Mouse (Mus musculus) urinary bladder, postnatal 14 days (tissue): ENCODE data around the gene Dram2.
"Not testable (repeated sequence)": the region's sequence is repeated elsewhere in the genome, so short reads cannot be mapped to it uniquely, and the experiment has no call there.

Experiments
- DNase-seq: peaks from one replicate; pipeline ENCODE4 v3.0.0; 2021; ENCODE audit warnings: low spot score

Dram2 gene

DNA sequence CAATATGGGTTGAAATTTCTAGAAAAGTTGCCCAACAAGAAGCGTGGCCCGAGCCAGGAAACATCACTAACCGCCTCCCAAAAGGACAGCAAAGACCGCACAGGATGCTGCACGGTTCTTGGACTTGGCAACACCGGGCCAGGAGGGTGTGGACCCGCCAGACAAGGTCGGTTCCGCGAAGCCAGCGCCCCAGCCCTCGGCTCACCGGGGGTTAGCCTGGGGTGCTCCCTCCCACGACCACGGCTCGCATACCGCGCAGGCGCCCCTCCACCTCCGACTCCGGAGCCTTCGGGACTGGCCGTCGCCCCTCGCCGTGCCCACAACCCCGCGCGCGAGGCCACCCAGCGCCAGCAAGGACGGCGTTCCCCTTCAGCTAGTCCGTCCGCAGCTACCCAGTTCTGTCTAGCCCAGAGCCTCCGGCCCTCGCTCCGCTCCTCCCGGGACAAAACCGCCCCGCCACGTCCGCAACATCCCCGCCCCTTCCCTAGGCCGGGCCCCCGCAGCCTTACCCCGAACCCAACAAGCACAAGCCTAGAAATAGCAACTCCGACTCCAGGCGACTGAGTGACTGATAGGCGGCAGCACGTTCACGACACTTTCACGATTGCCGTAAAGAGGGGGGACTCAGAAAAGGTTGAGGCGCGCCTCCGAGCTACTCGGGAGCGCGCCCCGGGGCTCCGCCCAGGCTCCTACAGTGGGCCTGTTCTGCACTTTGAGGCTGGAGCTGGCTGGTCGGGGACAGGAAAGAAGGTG is at the start of gene Dram2, which contains the start of gene Cept1:
TSS of gene Dram2 (plus strand) at position 628 of the 753 bp plus-strand sequence.
TSS of gene Cept1 (minus strand) at position 632 of the 753 bp plus-strand sequence.
- peak; percentile 94 for DNase-seq

DNA sequence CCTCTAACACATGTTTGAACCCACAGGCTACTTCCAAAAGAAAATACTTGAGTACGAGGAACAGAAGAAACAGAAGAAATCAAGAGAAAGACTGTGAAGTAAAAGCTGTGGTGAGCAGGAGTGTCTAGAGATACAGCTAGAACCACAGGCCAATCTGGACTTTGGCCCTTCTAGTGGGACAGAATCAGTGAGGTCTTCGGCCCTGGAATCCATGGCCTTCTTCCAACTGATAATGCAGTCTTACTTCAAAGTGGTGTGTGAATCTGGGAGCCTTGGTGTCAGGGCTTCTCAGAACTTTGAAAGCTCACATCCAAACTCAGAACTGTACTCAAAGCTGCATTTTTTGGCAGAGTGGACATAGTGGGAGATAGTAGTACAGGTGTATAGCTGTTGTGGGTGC is 47.1 kb upstream of the Dram2 start:
- DNase-seq, result no peak

DNA sequence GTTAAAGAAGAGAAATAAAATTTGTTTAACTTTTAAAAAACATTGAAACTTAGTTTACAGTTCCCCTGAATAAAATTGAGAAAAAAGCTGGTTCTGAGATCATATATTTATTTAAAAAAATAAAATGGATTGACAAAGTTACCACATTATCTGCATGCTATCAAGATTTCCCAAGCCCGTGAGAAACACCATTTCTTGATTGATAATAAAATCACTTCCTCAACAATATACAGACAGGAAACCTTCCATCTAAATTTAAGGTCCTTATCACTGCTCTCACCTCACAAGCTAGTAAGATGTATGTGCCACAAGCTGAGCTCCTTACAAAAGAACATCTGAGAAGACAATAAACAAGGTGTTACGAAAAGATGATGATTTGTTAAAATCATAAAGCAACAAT is 44.7 kb upstream of the Dram2 start:
- no peak for DNase-seq

DNA sequence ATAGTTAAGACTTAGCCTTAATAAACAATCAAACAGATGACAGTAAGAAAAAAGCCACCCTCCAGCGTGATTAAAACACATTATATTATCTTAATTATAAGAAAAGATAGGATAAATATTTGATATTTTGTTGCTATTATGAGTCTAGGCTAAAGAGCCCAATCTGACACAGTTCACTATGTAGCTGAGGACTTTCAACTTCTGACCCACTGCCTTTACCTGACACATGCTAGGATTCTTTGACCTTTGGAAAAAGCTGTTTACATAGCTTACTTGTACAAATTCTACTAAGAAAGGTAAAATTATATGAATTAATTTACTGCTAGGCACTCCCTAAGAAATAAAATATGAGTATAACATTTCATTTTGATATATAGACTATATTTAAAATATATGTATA is 36.9 kb upstream of the Dram2 start:
- no peak for DNase-seq

DNA sequence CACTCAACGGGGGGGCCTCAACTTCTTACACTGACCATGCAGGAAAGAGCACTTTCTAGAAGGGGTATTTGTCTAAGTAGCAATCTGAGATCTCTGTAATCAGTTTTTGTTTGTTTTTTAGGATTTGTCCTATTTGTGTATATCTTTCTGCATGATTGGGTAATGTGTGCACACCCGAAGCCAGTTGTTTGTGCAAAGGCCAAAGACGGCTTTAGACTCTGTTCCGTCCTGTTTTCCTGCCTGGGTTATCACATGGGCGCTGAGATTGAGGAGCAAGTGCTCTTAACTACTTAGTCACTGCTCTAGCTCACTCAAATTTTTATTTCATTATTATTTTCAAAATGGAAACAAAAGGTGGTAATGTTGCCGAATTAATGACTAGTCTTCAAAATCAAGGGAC is 32.6 kb upstream of the Dram2 start:
- DNase-seq, result peak; percentile 42

DNA sequence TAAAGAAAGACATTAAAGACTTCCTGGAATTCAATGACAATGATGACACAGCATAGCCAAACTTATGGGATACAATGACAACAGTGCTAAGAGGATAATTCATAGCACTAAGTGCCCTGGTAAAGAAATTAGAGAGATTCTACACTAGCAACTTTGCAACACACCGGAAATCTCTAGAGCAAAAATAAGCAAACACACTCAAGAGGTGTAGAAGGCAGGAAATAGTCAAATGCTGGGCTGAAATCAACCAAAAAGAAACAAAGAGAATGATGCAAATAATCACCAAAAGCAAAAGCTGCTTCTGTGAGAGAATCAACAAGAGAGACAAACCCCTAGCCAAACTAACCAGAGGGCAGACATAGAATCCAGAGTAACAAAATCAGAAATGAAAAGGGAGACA is 24.9 kb upstream of the Dram2 start:
- DNase-seq, result no peak

DNA sequence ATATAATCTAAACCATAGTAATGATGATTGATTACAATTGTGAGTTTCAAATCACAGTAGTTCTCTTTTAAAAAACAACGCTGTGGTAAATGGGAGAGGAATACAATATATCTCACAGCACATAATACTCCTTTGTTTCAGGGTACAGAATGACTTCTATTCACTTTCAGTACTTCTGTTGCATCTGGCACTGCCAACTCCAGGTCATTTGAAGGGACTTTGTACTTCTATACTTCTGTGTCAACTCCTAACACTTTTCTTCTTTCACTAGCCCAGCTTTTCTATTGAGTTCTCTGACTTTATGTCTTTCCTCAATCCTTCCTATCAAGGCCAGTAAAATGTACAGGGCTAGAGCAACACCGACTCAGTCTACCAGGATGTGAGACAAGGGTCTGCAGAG is 21.2 kb upstream of the Dram2 start:
- no peak for DNase-seq

DNA sequence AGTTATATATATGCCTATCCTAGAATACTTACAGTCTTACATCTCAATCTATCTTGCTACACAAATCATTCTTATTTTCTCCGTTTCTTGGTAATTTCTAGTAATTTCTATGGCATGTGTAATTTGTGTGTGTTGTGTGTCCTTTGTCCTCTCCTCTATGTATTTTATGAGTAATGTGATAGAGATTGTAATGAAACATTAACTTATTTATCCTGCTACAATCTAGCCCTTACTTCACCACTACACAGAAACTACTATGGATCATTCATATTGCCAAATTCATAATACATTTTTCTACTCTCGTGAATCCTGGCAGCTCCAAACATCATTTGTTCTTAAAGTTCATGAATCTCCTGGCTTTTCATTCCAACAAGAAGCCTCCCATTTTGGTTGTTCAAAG is 19.6 kb upstream of the Dram2 start:
- DNase-seq, result no peak

DNA sequence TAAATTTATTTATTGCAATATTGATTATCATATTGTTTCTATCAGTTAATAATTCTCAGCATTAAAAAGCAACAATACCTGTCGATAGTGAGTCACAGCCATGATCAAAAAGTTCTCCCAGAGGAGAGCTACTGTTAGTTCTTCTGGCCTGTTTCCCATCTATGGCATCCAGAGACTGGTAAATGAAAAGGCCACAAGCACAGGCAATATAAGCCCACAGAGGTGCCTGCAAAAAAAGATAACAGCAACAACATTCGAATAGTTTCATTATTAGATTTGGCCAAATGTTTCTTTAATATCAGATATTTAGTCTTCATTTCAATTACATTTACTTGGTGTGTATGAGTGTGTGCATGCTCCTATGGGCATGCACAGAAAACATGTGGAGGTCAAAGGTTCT is 14.3 kb upstream of the Dram2 start:
- DNase-seq, result no peak

DNA sequence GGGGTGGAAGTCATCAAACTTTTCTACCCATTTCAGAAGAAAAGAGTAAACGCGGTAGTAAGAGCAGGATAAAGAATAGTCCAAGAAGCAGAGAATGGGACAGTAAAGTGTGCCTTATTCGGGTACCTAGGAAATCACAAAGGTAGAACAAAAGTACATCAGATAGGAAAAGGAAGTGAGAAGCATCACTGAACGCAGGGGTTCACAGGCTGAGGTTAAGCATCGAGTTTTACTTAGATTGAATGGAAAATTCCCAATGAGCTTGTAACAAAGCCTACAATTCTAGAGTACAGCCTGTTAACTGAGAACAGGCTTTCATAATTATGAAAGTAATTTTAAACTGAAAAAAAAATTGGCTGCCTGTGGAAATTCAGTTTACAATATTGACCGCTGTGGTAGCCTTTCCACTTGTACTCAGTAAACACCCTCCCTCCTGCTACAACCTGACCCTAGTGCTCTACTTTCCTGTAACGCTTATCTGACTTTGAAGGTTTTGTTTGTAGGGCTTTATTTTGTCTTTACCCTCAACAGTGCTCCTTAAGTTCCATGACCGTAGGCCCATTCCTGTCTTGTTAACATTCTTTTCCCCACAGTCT is 2.8 kb upstream of the Dram2 start:
- no peak for DNase-seq

DNA sequence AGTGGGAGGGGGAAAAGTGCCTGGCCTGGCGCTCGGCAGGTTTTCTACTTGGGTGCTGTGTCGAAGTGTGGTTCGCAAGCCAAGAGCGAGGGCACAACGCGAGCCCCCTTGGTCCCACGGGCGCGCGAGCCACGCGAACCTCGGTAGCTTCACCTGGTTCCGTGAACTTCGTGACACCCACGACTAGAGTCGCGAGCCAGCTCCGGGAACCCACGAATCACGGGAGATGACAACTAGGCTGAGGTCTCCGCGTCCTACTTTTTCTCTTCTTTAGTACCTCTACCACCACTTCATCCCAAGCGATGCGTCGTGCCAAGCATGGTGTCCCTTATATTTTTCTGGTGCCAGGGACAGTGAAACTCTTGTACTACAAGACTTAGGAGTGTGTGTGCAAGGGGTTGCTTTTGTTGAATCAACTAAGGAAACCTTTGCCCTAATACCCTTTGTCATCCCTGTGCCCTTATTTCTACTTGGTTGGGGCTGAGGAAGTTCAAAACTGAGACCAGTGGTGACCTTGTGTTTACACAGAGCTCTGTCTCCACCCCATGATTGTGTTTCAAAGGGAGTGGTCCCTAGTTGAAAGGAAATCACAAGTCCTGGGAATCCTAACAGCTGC is 434 bp downstream of the Dram2 start:
- DNase-seq, result peak; percentile 22

DNA sequence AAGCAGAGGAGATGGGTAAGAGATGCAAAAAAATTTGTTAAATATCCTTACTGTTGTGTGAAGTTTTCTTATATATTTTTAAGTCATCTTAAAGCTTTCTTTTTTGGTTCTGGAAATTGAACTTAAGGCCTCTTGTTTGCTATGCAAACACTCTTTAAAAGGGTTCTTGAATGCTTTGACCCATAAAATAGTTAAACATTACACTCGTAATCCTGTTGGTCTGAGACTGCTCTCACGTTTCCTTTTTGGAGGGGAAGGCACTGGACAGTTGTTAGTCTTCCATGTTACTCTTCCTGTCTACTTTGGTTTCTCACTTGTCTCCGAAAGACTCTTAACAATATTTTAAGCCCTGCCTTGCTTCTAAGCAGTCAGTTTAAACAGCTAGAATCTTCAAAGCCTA is 1.4 kb downstream of the Dram2 start:
- DNase-seq, result no peak

DNA sequence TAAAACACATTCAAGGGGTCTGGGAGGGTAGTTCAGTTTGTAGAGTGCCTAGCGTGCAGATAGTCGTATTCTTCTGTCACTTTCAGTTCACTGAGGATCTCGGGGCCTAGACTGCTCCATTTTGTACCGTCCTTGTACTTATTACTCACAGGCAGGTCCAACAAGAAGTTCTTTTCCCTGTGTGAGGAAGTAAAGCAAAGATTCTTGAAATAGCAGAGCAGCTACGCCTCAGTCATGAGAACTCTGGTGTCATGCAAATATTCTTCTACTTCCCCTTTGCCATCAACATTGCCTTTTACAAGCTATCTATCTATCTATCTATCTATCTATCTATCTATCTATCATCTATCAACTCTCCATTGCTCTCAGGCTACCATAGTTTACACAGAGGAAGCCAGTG is 5.8 kb downstream of the Dram2 start:
- DNase-seq, result no peak

DNA sequence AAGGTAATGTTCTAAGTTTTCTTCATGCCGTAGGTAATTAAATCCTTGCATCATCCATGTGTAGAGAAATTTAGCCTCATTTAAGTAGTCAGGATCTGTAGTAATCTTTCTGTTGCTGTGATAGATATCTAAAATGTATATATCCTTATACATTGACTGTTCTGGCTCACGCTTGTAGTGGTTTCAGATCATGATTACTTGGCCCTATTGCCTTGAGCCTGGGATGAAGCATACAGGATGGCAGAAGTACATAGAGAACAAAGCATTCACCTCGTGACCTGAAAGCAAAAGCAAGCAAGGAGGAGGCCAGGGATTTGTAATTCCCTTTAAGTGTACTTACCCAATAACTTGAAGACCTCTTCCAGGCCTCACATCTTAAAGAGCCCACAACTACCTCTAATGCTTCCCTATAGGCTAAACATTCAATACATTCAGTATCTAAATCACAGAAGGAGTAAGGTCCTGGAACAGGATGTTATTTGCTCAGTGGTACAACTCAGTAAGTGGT is 8.2 kb downstream of the Dram2 start:
- DNase-seq, result no peak

DNA sequence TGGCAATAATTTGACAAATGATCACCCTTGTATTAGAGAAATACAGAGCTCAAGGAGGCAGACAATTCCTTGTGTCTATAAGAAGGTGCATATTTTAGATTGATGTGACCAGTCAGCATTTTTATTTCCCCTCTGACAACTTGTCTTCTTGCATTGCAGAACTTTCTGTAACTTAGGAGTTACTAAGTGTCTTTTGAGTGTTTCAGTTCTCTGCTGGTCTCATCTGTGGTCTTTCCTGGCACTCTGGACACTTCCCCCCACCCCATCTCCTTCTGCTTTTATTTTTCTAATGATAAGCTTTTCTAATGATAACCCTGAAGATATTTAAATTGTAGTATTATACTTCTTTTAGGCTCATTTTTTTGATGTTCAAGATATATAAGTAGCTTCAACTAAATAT is 10.7 kb downstream of the Dram2 start:
- DNase-seq, result no peak

DNA sequence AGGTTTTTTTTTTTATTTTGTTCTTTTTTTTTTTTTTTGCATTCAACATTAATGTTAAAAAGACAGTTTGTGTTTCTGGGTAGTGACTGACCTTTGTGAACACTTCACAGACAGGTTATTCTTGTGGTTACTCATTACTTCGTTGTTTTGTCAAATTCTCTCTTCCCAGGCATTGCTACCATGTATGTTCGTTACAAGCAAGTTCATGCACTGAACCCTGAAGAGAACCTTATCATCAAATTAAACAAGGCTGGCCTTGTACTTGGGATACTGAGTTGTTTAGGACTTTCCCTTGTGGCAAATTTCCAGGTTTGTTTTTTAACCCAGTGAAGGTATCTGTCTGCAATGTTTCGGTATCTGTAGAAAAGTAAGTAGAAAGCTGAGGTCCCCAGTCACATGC is 18.3 kb downstream of the Dram2 start:
- DNase-seq, result no peak

DNA sequence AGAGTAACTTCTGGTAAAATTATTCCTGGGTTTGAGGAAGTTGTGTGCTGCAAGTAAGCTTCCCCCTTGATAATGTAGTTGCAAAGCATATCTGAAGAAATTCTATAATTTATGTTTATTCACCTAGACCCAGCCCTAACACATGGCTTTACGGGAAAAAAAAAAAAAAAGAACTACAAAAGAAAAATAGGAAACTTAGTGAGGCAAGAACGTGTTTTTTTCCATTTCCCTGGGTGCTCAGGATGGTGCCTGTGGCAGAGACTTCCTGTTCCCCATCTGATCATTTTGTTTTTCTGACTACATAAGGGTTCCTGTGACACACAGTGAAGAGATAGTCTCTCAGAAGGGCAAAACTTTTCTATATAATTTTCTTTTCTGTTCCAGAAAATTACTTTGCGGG is 25.6 kb downstream of the Dram2 start:
- DNase-seq, result no peak

DNA sequence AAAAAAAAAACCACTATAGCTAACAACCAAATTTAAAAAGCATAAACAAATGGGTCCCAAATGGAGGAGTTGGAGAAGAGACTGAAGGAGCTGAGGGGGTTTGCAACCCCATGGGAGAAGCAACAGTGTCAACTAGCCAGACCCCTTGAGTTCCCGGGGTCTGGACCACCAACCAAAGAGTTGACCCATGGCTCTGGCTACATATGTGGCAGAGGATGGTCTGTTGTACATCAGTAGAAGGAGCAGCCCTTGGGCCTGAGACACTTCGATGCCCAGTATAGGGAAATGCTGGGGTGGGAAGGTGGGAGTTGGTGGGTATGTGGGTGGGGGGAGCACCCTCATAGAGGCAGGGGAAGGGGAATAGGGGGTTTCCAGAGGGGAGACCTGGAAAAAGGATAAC is 31.7 kb downstream of the Dram2 start:
- no peak for DNase-seq

DNA sequence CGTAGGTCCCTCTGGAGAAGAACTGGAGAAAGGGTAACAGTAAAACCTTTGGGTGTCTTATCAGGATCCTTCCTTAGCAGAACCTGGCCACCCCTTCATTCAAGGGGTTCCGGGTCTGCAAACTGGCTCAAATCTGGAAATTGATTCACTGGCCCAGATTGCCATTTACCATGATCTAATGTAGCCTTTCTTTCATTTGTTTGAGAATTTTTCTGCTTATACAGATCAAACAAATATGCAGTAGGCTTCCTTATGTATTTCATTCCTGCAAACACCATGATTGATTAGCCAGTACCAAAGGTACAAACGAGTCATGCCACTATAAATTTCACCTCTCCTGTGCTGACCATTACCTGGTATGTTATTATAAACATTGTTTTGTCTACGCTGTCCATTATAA is 46.0 kb downstream of the Dram2 start:
- not testable (repeated sequence) for DNase-seq

DNA sequence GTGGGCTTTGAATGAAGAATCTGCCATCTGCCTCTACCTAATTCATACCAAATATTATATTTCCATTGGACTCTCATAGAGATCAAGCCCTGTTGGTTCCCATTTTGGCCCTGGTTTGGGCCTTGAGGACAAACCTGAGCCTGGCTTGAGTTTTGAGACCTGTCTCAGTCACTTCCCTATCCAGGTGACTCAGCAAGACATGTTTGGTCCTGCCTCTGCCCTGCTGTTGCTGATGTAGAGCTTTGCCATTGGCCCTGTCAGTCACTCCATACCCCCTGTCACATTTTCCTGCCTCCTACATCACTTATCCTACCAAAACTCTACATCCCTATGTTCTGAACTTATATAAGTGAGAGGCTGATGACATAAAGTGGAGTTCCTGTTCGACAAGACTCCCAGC is 70.5 kb downstream of the Dram2 start:
- no peak for DNase-seq
